Mouse (Mus musculus) G1E (cell line): ENCODE results near the gene Hoxa9.

Source experiments
- CTCF ChIP-seq: IDR thresholded peaks from 2 replicates; pipeline ENCODE4 v1.5.1; 2012; ENCODE audit warnings: low read depth, low read length, inconsistent platforms, mixed read lengths
- GATA1 ChIP-seq: IDR thresholded peaks from 2 replicates; pipeline ENCODE4 v1.6.1; 2012; ENCODE audit warnings: borderline replicate concordance, low read length, inconsistent platforms, mixed read lengths
- POLR2AphosphoS5 ChIP-seq: IDR thresholded peaks from 2 replicates; pipeline ENCODE4 v1.6.1; 2012; ENCODE audit warnings: low read depth, low read length, inconsistent platforms; ENCODE audit not compliant: insufficient replicate concordance
- TAL1 ChIP-seq: conservative IDR thresholded peaks from 2 replicates; pipeline ENCODE4 v1.6.1; 2012; ENCODE audit warnings: low read depth, low read length, inconsistent platforms, mixed read lengths

DNA sequence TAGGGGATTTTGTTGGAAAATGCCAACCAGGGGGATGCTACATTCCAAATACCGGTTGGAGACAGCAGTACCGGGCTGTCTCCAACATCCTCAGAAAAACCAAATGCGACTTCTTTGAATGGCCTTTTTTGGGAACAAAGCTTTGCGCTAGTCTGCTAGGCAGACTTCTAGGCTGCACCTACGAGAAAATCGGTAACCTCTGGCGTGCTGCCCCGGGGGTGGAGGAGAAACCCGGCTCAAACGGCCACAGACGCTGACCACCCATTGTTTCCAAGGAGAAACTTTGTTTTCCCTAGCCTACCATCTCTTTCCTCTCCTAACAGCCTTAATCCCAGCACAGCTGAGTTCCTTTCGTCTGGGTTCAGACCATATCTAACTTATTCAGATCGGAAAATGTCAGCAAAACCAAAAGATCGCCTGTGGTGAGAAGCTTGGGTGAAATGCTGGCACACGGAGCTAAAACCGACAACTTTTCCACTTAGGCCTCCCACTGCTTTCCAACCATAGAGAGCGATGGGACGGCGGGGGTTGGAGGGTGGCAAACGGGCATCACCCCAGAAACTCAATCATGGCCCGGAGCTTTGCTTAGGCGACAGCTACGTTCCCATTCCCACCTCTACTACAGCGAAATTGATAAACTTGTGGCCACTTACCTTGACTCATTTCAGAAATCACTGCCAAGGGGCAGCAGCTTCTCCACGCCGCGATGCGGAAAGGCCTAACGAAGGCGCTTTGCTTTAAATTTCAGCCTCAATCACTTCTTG is 8.9 kb upstream of the Hoxa9 start:
- TF ChIP-seq TAL1, result no peak
- TF ChIP-seq CTCF, result no peak
- no peak for TF ChIP-seq POLR2AphosphoS5
- no peak for TF ChIP-seq GATA1
